Mouse (Mus musculus): ENCODE results near the gene Usp49. TPM values are rescaled to one million over a fixed set of nuclear protein-coding genes. Genes with fewer than 3 reads are reported as not detected.

Gene Usp49
- total RNA-seq, 2 experiments from 2014 or later = 14.8 to 15.1 TPM

- no peak for DNase-seq (ENCODE audit: extremely low spot score in 1 of 2, low spot score in 2 of 2)
- intact Hi-C loops (cut with DNase I) = loop anchor here (5.0 kb wide), 1 partner anchor 166 kb away; no protein-coding TSS in a partner anchor
These were observed 47.7 kb downstream of the Usp49 start for GRCm38 (mm10) chr17:47678238-47678637.

GRCm38 (mm10) chr17:47678702-47679101, 48.2 kb downstream of the Usp49 start:
- no peak for DNase-seq (ENCODE audit: extremely low spot score in 1 of 2, low spot score in 2 of 2)
- intact Hi-C loops (cut with DNase I) = loop anchor here (5.0 kb wide), 1 partner anchor 166 kb away; no protein-coding TSS in a partner anchor

- intact Hi-C loops (cut with DNase I) = no loop called here
- DNase-seq (ENCODE audit: extremely low spot score in 1 of 2, low spot score in 2 of 2) = no peak
These were observed 52.3 kb downstream of the Usp49 start for GRCm38 (mm10) chr17:47682836-47683235.

GRCm38 (mm10) chr17:47687409-47688343, 57.2 kb downstream of the Usp49 start:
- intact Hi-C loops (cut with DNase I) = no loop called here
- peak; percentile 95 to 98 for DNase-seq (ENCODE audit: extremely low spot score in 1 of 2, low spot score in 2 of 2)

GRCm38 (mm10) chr17:47688344-47688607, 57.8 kb downstream of the Usp49 start, which contains the start of gene Tomm6:
Gene Tomm6, minus strand, starts transcription at chr17:47688386.
- intact Hi-C loops (cut with DNase I) = no loop called here
- no peak for DNase-seq (ENCODE audit: extremely low spot score in 1 of 2, low spot score in 2 of 2)

- intact Hi-C loops (cut with DNase I) = no loop called here
- DNase-seq (ENCODE audit: extremely low spot score in 1 of 2, low spot score in 2 of 2) = peak; percentile 58 to 93
These were observed 58.4 kb downstream of the Usp49 start, which contains the start of gene Frs3 for GRCm38 (mm10) chr17:47688608-47689575. Gene Frs3, plus strand, starts transcription at chr17:47689030.

GRCm38 (mm10) chr17:47689894-47690293, 59.4 kb downstream of the Usp49 start:
- no peak for DNase-seq (ENCODE audit: extremely low spot score in 1 of 2, low spot score in 2 of 2)
- intact Hi-C loops (cut with DNase I) = no loop called here

GRCm38 (mm10) chr17:47691650-47692049, 61.2 kb downstream of the Usp49 start:
- intact Hi-C loops (cut with DNase I) = no loop called here
- no peak for DNase-seq (ENCODE audit: extremely low spot score in 1 of 2, low spot score in 2 of 2)

- intact Hi-C loops (cut with DNase I) = no loop called here
These were observed 63.4 kb downstream of the Usp49 start for GRCm38 (mm10) chr17:47693671-47694441.

GRCm38 (mm10) chr17:47694442-47694502, 63.8 kb downstream of the Usp49 start, which contains the start of gene Gm21981:
Gene Gm21981, minus strand, starts transcription at chr17:47694455.
- intact Hi-C loops (cut with DNase I) = no loop called here
- no peak for DNase-seq (ENCODE audit: extremely low spot score in 1 of 2, low spot score in 2 of 2)

More at GRCm38 (mm10) chr17:47693671-47694441, 63.4 kb downstream of the Usp49 start:
- peak in 1 of 2 experiments; percentile 49 for DNase-seq (ENCODE audit: extremely low spot score in 1 of 2, low spot score in 2 of 2)

GRCm38 (mm10) chr17:47694503-47695336, 64.2 kb downstream of the Usp49 start, which contains the start of gene Prickle4:
Gene Prickle4, minus strand, starts transcription at chr17:47694736.
- intact Hi-C loops (cut with DNase I) = no loop called here

GRCm38 (mm10) chr17:47695337-47695710, 64.8 kb downstream of the Usp49 start:
- no peak for DNase-seq (ENCODE audit: extremely low spot score in 1 of 2, low spot score in 2 of 2)
- intact Hi-C loops (cut with DNase I) = no loop called here

More at GRCm38 (mm10) chr17:47694503-47695336, 64.2 kb downstream of the Usp49 start, which contains the start of gene Prickle4:
- DNase-seq (ENCODE audit: extremely low spot score in 1 of 2, low spot score in 2 of 2) = peak; percentile 95 to 99

- DNase-seq (ENCODE audit: extremely low spot score in 1 of 2, low spot score in 2 of 2) = no peak
- intact Hi-C loops (cut with DNase I) = no loop called here
These were observed 67.7 kb downstream of the Usp49 start for GRCm38 (mm10) chr17:47698156-47698555.

GRCm38 (mm10) chr17:47699055-47699454, 68.6 kb downstream of the Usp49 start:
- no peak for DNase-seq (ENCODE audit: extremely low spot score in 1 of 2, low spot score in 2 of 2)
- intact Hi-C loops (cut with DNase I) = no loop called here

GRCm38 (mm10) chr17:47701793-47702192, 71.3 kb downstream of the Usp49 start:
- no peak for DNase-seq (ENCODE audit: extremely low spot score in 1 of 2, low spot score in 2 of 2)
- intact Hi-C loops (cut with DNase I) = no loop called here

GRCm38 (mm10) chr17:47702548-47703345, 72.3 kb downstream of the Usp49 start:
- intact Hi-C loops (cut with DNase I) = no loop called here
- DNase-seq (ENCODE audit: extremely low spot score in 1 of 2, low spot score in 2 of 2) = peak in 1 of 2 experiments; percentile 40

GRCm38 (mm10) chr17:47703556-47703955, 73.1 kb downstream of the Usp49 start:
- no peak for DNase-seq (ENCODE audit: extremely low spot score in 1 of 2, low spot score in 2 of 2)
- intact Hi-C loops (cut with DNase I) = no loop called here
